9 mouse cellular contexts compared by ENCODE assay signal in genomic region chr1:137584104-137584675, GRCm38 (mm10).
"Had no signal": no experiment of that assay in that cellular context is flagged by ENCODE, and none has a peak within 500 bp of the region (broad histone marks: within the 10 kb centered on the region; RNA-seq: fewer than 3 reads in every experiment).

No protein-coding gene starts in this region.

- DNase-seq: kidney, adult 2 months; kidney, postnatal 14 days; liver; liver, embryonic 13.5 days; liver, postnatal 0 days; lung, postnatal 14 days; retina, postnatal 1 day; thymus, postnatal 36 days had no signal

- ATAC-seq: liver, postnatal 0 days; midbrain, embryonic 15.5 days had no signal
